Mouse (Mus musculus) forebrain, embryonic 13.5 days (tissue): ENCODE measurements around the gene Hoxb8. TPM values are rescaled to one million over a fixed set of nuclear protein-coding genes. Genes with fewer than 3 reads are reported as not detected.
A peak's percentile ranks its signal among the peaks of the same experiment; 100 is the strongest.

Experiments used
- ATAC-seq: fragments of 200-750 bp; cut with Nextera tagmentation; 2 replicates; pipeline ENCODE4 v1.8.0; 2017
- H3K27ac ChIP-seq: fragments of 300-500 bp; sonication (generic); 2 replicates; pipeline ENCODE4 v1.5.1; 2015; ENCODE audit warnings: inconsistent platforms, mild to moderate bottlenecking, moderate library complexity
- H3K27me3 ChIP-seq: fragments of 300-500 bp; sonication (generic); 2 replicates; pipeline ENCODE4 v1.6.1; 2015; ENCODE audit warnings: mild to moderate bottlenecking, inconsistent platforms
- H3K36me3 ChIP-seq: fragments of 300-500 bp; sonication (generic); 2 replicates; pipeline ENCODE4 v1.6.1; 2015; ENCODE audit warnings: mild to moderate bottlenecking, inconsistent platforms; ENCODE audit not compliant: poor library complexity, severe bottlenecking
- H3K4me1 ChIP-seq: fragments of 300-500 bp; sonication (generic); 2 replicates; pipeline ENCODE4 v1.6.1; 2015; ENCODE audit warnings: inconsistent platforms
- H3K4me2 ChIP-seq: fragments of 300-500 bp; sonication (generic); 2 replicates; pipeline ENCODE4 v1.6.1; 2015; ENCODE audit warnings: inconsistent platforms, mild to moderate bottlenecking, moderate library complexity
- H3K4me3 ChIP-seq: fragments of 300-500 bp; sonication (generic); 2 replicates; pipeline ENCODE4 v1.5.1; 2015; ENCODE audit warnings: mild to moderate bottlenecking, inconsistent platforms
- H3K9ac ChIP-seq: fragments of 300-500 bp; sonication (generic); 2 replicates; pipeline ENCODE4 v1.6.1; 2015; ENCODE audit warnings: mild to moderate bottlenecking, inconsistent platforms
- H3K9me3 ChIP-seq: fragments of 300-500 bp; sonication (generic); replicated peaks from 2 replicates; pipeline ENCODE4 v1.6.1; 2016; ENCODE audit warnings: inconsistent platforms
- WGBS: fragments of 180-500 bp; shearing (Covaris S2); methylation state at CpG from one replicate; pipeline ENCODE4 v1.1.7; 2015; 5-methylcytosine and 5-hydroxymethylcytosine counted together
- microRNA counts: library from miRNA; unstranded; fragments of <30 nt; microRNA quantifications from one replicate; lab custom pipeline; 2016
- microRNA-seq: library from miRNA; unstranded; fragments of <30 nt; microRNA quantifications from one replicate; pipeline ENCODE4, GENCODE M21; 2016
- polyA plus RNA-seq: library from polyadenylated mRNA; unstranded; fragments of >200 nt; fragmentation: Nextera tagmentation; extraction: Ambion mirVana; gene quantifications from 2 replicates; pipeline ENCODE4 v1.2.1, GENCODE M21; 2015

The Hoxb8 gene
- polyA plus RNA-seq, 1 experiment from 2014 or later = not detected

DNA sequence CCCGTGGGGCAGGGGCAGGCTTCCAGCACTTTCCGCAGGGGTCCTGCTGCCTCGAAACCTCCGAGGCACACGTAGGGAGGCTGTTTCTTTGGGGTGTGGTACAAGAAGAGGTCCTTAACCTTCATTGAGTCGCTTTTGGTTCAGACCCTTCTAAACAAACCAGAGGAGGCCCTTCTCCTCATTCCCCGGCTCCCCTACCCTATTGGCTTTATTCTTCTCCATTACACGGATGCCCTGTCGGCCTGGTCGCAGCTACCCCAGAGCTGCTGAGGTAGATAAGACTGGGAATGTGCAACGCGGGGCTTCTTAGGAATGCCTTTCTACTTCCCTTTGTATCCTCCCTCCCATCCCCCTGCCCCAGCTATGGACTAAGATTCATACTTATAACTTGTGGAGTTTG, 45.0 kb downstream of the Hoxb8 start:
- Histone ChIP-seq H3K4me2 (no peak overlapping the region), H3K27me3 (peaks cover 100% of the 10 kb centered on the region), H3K27ac (no peak overlapping the region), H3K9ac (no peak overlapping the region), H3K36me3 (no peaks in the 10 kb centered on the region), H3K9me3 (no peaks in the 10 kb centered on the region), H3K4me3 (no peak overlapping the region), H3K4me1 (no peaks in the 10 kb centered on the region)
- ATAC-seq = no peak
- WGBS = 2% methylated on average over 12 of the region's 12 CpGs

DNA sequence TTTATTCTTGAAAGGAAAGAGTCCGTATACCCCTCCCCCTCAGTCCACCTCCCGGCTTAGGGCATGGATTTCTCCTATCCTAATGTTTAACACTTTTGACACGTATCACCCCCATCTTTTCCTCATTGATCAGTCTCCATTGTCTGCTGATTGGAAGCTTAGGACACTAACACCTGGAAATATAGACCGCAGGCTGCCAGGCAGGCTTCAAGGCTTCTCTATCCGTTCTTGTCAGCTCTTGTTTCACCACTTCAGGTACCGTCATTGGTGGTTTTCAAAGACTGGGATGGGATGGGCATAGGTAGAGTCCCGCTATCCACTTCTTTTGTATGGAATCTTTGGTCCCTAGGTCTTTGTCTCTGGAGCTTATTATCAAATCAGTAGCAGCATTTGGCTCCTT, 45.4 kb downstream of the Hoxb8 start:
- H3K27ac ChIP-seq = no peak overlapping the region
- no peak overlapping the region for H3K4me2 ChIP-seq
- H3K9ac ChIP-seq = no peak overlapping the region
- 2% methylated on average over 7 of the region's 7 CpGs for WGBS
- H3K4me3 ChIP-seq = no peak overlapping the region
- H3K4me1 ChIP-seq = no peaks in the 10 kb centered on the region
- no peak for ATAC-seq
- H3K27me3 ChIP-seq = peaks cover 100% of the 10 kb centered on the region
- H3K36me3 ChIP-seq = no peaks in the 10 kb centered on the region
- no peaks in the 10 kb centered on the region for H3K9me3 ChIP-seq

DNA sequence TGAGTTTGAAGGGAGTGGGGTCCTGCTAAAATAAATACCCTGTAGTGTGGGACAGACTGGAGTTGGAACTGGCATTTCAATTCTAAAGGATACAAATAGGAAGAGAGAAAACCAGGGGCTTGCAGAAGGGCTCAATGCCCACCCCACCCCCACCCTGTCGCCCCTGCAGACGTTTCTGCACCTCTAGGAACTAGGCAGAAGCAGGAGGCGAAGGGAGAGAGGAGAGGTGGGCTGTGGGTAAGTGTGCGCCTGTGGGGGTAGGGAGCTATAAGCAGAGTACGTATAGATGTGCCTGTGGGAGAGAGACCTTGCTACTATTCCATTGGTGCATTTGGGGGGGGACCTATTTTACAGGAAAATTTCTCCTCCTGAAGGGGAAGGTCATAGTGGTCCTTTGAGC, 46.0 kb downstream of the Hoxb8 start:
- Histone ChIP-seq H3K9ac (no peak overlapping the region), H3K9me3 (no peaks in the 10 kb centered on the region), H3K27me3 (peaks cover 100% of the 10 kb centered on the region), H3K4me1 (no peaks in the 10 kb centered on the region), H3K27ac (no peak overlapping the region), H3K4me2 (no peak overlapping the region), H3K4me3 (no peak overlapping the region), H3K36me3 (no peaks in the 10 kb centered on the region)
- 3% methylated on average over 5 of the region's 5 CpGs for WGBS
- ATAC-seq = no peak

DNA sequence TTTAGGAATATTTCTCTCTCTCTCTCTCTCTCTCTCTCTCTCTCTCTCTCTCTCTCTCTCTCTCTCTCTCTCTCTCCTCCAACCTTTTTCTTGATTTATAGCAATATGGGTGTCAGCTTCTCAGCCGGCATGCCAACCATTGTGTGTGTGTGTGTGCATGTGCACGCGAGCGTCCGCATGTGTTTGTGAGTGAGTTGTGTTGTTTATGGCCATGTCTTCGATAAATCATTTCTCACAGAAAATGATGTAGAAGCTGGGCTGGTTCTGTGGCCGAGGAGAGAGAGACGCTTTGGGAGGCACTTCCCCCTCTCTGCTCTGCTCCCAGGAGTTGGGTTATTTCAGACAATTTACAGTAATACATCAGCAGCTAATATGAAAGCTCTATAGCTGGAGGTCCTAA, 46.9 kb downstream of the Hoxb8 start:
- Histone ChIP-seq H3K4me2 (no peak overlapping the region), H3K9me3 (no peaks in the 10 kb centered on the region), H3K9ac (no peak overlapping the region), H3K36me3 (no peaks in the 10 kb centered on the region), H3K4me1 (no peaks in the 10 kb centered on the region), H3K27me3 (peaks cover 100% of the 10 kb centered on the region), H3K27ac (no peak overlapping the region), H3K4me3 (no peak overlapping the region)
- WGBS = 4% methylated on average over 8 of the region's 8 CpGs
- ATAC-seq = no peak

DNA sequence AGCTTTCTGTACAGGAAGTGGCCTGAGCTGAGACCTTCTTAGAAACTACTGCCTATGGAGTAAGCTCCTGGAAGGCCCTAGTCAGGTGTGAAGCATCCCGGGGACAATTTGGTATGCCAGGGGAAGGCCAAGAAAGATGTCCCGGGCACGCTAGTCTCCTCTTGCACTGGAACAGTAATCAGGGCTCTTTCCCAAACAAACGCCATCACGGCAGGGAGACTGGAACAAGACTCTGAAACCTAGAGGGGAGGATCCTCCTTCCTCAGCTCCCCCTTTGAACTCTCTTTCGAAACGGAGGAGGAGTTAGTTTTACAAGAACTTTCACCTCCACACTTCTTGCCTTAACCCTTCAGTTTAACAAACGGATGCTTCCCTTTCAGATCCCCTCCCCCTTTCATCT, 50.4 kb downstream of the Hoxb8 start:
- WGBS = under 1% methylated on average over 8 of the region's 8 CpGs
- no peaks in the 10 kb centered on the region for H3K4me1 ChIP-seq
- no peaks in the 10 kb centered on the region for H3K9me3 ChIP-seq
- no peak overlapping the region for H3K4me3 ChIP-seq
- ATAC-seq = no peak
- H3K9ac ChIP-seq = no peak overlapping the region
- H3K36me3 ChIP-seq = no peaks in the 10 kb centered on the region
- peaks cover 100% of the 10 kb centered on the region for H3K27me3 ChIP-seq
- no peak overlapping the region for H3K27ac ChIP-seq
- H3K4me2 ChIP-seq = no peak overlapping the region

DNA sequence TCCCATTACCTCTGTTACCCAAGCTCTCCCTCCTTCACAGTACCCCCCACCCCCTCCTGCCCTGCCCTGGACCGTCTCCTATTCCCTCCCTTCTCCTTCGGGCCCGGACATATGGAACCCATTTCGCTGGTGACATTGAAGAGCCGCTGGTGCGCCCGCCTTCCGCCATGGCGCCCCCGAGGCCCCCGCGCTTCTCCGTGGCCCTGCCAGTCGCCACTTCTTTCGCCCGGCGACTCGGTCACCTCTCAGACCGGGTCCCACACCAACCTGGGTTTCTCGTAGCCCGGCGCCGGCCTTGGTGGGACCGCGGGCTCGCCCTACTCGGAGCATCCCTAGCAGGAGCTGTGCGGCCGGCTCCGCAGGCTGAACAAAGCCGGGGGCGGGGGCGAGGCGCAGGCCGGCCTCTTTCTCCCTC, 50.9 kb downstream of the Hoxb8 start:
- Histone ChIP-seq H3K9me3 (no peaks in the 10 kb centered on the region), H3K4me2 (no peak overlapping the region), H3K27ac (no peak overlapping the region), H3K4me3 (no peak overlapping the region), H3K4me1 (no peaks in the 10 kb centered on the region), H3K27me3 (peaks cover 100% of the 10 kb centered on the region), H3K36me3 (no peaks in the 10 kb centered on the region), H3K9ac (no peak overlapping the region)
- ATAC-seq = no peak
- whole genome bisulfite sequencing = under 1% methylated on average over 35 of the region's 35 CpGs

DNA sequence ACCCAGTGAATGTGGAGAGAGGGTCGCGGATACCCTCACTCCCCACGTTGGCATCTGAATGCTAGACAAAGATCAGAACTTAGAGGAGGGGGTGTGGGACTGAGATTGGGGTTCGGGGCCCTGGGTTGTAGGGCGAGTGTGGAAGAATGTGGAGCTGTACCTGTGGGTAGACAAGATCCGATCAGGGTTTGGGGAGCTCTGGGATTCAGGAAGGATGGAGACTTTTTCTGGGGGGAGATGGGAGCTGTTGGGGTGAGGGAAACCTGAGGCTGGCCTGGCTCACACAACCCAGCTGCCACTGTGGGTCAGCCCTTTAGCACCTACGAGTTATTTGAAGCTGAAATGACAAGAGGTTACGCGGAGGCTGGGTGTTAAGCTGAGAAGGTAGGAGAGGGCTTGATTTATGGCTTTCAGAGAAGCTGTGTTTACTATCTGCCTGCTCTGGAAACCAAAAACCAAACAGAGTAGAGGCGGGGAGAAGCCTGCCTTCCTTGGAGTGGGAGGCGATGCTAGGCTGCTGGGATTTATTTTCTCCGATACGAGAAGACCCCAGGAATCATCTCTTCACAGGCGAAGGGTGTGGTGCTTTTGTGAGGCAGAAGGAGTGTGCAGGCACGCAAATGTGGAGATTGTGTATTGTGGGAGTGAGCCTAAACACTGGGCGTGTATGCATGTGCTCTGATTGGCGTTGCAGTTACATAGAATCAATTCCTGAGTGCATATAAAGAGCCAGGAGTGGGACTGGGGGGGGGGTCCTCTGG, 51.7 kb downstream of the Hoxb8 start:
- Histone ChIP-seq H3K27me3 (peaks cover 100% of the 10 kb centered on the region), H3K27ac (no peak overlapping the region), H3K4me2 (no peak overlapping the region), H3K36me3 (no peaks in the 10 kb centered on the region), H3K4me1 (no peaks in the 10 kb centered on the region), H3K9ac (no peak overlapping the region), H3K9me3 (no peaks in the 10 kb centered on the region), H3K4me3 (no peak overlapping the region)
- ATAC-seq = no peak
- WGBS = 2% methylated on average over 17 of the region's 17 CpGs

DNA sequence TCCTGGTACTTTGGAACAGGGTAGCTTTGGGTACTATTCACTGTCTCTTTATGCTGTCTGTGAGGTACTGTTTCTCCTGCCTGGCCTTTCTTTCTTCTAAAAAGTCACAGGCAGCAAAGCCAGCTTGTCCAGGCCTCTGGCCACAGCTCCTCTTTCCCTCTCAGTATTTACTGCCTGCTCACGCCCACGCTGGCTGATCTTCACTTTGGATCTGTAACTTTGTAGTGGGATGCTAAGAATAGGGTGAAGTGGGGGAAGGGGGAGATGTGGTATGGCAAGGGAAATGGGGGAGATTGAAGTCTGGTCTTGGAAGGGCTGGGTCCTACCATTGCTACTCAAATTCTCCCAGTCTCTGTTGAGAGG, 52.3 kb downstream of the Hoxb8 start:
- no peak overlapping the region for H3K4me2 ChIP-seq
- H3K9me3 ChIP-seq = no peaks in the 10 kb centered on the region
- peaks cover 100% of the 10 kb centered on the region for H3K27me3 ChIP-seq
- no peak overlapping the region for H3K27ac ChIP-seq
- H3K4me1 ChIP-seq = no peaks in the 10 kb centered on the region
- no peaks in the 10 kb centered on the region for H3K36me3 ChIP-seq
- H3K4me3 ChIP-seq = no peak overlapping the region
- H3K9ac ChIP-seq = no peak overlapping the region
- 0% methylated on average over 2 of the region's 2 CpGs for WGBS
- ATAC-seq = no peak

MicroRNAs encoded within 50 kb of the gene (microRNA counts, 519-probe panel; counts per million panel counts)
- 2,744 counts per million, percentile 63 among the panel's probes with 10 or more counts for microRNA mmu-miR-10a (lab: Ali Mortazavi, UCI)
- microRNA mmu-miR-196a (lab: Ali Mortazavi, UCI) = 177 counts per million, percentile 53 among the panel's probes with 10 or more counts

Small RNAs within 50 kb of the gene (microRNA-seq; reads per million reads assigned to microRNA genes)
- gene Mir10a (178 reads per million, percentile 57 among the genes with 10 or more reads in this experiment), gene Mir196a-1 (not detected)

Other genes with a start within 250 kb of the Hoxb8 start
- 129 and 132 TPM in 2 replicates for gene Snf8, start 247.0 kb upstream of the Hoxb8 start, polyA plus RNA-seq
- 25.8 and 27.7 TPM in 2 replicates for gene Ube2z, start 216.5 kb upstream of the Hoxb8 start, polyA plus RNA-seq
- 421 and 435 TPM in 2 replicates for gene Atp5g1, start 206.2 kb upstream of the Hoxb8 start, polyA plus RNA-seq
- not detected in 2 replicates for gene Calcoco2, start 169.9 kb upstream of the Hoxb8 start, polyA plus RNA-seq
- 0.19 and 0.22 TPM in 2 replicates for gene Ttll6, start 148.1 kb upstream of the Hoxb8 start, polyA plus RNA-seq
- gene Hoxb13, start 87.6 kb upstream of the Hoxb8 start, polyA plus RNA-seq = not detected in 2 replicates
- gene Hoxb9, start 10.4 kb upstream of the Hoxb8 start, polyA plus RNA-seq = not detected in 2 replicates
- not detected in 2 replicates for gene Hoxb7, start 4.7 kb downstream of the Hoxb8 start, polyA plus RNA-seq
- not detected in 2 replicates for gene Hoxb6, start 10.6 kb downstream of the Hoxb8 start, polyA plus RNA-seq
- 0.09 TPM in 1 of 2 replicates, not detected in the other for gene Hoxb5, start 21.4 kb downstream of the Hoxb8 start, polyA plus RNA-seq
- not detected in 2 replicates for gene Hoxb4, start 36.4 kb downstream of the Hoxb8 start, polyA plus RNA-seq
- gene Hoxb3, start 41.4 kb downstream of the Hoxb8 start, polyA plus RNA-seq = not detected in 2 replicates
- not detected in 2 replicates for gene Hoxb2, start 68.6 kb downstream of the Hoxb8 start, polyA plus RNA-seq
- gene Hoxb1, start 83.8 kb downstream of the Hoxb8 start, polyA plus RNA-seq = not detected in 2 replicates
- gene Skap1, start 182.7 kb downstream of the Hoxb8 start, polyA plus RNA-seq = 2.5 and 4.0 TPM in 2 replicates